Mouse (Mus musculus) MEL-GATA-1-ER (cell line): ENCODE results near the gene Zfp831.

Source experiments
- DNase-seq: peaks from one replicate; pipeline ENCODE4 v3.0.0-alpha.2; 2012; ENCODE audit warnings: low read depth; ENCODE audit errors: extremely low read depth

The Zfp831 gene

DNA sequence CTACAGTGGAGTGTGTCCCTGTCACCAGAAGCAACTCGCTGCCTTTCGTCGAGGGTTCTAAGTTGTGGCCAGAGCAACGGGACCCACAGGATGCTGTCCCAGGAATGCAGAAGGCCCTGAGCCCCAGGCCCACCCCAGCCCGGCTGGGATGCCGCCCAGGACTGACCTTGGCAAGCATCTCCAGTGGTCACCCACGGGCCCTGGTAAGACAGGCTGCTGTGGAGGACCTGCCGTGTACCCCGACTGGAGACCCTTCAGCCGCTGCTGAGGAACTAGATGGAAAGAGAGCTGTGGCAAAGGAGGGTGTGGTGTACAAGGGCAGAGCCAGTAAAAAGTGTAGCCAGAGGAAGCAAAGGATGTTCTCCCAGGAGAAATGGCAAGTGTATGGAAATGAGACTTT is 1.6 kb downstream of the Zfp831 start:
- no peak for DNase-seq

DNA sequence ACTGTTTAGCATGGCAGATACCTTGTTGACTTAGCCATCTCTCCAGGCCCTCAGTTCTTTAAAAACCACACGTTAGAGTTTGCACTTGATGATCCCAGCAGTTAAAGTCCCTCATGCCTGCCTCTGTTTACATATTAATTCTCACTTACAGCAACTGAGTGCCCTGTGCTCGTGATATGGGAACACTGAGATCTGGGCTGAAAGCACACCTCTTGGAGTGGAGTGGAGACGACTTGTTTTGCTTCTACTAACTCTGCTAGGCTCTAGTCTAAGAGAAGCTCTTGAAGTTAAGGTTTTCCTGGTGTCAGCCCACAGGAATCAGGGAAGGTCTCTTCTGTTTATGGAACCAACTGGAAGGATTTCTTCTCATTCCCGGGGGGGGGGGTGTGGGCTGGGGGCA is 9.5 kb downstream of the Zfp831 start:
- DNase-seq, result no peak

DNA sequence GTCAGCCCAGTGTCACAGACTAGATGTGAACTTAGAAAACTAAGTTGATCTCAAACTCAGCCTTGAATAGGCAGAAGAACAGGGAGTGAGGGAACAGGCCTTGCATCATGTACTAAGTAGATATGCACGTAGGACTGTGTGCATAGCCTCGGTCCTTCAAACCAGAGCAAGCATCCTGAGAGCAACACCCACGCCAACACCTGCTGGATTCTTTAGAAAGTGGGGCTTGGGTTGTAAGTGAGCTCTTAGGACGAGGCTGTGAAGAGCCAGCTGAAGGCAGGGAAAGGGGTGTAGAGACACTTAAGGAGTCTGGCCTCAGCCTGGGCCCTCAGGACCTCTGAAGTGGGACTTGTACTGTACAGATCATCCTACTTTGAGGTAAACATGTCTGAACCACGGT is 12.0 kb downstream of the Zfp831 start:
- no peak for DNase-seq

DNA sequence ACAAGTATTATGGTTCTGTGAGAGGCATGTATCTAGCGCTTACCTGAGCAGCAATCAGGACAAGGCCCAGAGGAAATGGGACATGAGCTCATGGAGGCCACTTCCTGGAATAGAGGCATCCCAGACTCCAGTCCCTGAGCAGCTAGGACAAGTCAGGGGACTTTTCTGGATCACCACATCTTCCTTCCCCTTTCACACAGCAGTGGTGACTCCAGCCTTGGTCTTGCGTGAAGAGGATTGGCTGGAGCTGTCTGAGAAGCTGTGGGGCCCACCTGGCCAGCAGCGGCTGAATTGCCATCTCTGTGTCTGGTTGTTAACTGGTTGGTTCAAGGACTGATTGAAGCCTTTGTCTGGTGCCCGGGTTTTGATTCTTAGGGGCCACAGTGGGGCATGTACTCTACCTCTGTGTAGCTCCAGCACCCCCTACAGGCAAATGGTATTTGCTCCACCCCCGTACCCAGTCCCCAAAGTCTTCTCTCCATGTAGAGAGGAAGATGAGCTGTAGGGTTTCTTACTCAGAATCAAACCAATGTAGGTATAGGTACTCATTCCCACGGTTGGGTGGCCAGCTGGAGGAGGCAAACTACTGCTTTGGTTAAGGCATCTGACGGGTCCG is 15.0 kb downstream of the Zfp831 start:
- no peak for DNase-seq

DNA sequence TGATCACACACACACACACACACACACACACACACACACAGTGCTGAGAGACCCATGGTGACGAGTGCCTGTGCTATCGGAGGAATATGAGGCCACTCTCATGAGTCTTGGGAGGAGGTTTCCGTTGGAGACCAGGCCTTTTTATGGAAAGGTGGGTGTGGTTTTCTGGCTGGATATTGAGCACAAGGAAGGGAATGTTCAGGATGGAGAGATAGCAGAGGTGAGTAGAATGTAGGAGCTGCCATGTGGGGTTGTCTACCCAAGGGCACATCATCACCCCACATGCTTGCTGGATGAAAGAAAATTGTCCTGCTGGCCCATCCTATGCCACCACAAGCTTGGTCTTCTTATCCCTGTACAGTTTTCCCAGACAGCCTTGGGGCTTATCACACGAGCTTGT is 16.5 kb downstream of the Zfp831 start:
- DNase-seq, result no peak

DNA sequence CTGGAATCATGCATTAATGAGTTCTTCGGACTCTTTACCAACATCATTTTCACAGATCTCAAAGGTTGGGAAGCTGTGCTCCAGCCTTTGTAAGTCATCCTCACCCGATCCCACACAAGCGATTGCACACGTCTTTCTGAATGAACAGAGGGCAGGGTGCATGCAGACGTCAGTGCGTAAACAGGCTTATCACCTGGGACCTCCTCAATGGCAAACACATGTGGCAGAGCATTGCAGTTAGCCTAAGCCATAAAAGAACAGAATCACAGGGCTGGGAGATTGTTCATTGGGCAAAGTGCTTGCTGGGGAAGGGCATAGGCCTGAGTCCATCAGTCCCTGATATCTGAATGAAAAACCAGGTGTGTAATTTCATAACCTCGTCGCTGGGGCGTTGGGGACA is 17.0 kb downstream of the Zfp831 start:
- no peak for DNase-seq

DNA sequence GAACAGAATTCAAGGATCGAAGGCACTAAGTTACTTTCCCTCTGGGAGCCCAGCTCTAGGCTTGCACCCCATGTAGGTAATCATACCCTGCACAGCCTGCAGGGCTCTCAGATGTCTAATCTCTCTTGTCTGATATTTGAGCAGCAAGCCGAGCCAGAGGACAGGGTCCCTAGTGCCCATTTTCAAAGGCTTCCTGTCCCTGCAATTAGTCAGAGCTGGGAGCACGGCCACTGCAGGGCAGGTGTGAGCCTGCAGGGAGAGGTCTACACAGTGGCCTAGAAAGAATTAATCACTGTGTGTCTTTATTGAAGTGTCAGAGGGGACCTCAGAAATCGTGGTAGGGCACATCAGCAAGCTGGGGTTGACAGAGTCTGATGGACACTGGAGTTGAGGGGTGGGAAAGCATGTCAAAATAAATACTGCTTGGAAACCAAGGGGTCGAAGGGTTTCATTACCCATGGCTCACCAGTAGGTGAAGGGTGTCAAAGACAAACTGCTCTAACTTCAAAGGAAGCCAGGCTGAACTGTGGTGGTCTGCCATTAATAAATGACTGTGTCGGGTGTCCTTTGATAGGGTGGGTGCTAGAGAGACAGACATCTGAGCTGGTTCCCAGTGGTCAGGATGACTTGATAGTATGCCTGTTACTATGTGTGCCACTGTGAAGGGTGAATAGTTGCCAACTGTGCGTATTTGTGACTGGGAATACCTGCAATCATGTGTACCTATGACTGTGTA is 18.3 kb downstream of the Zfp831 start:
- no peak for DNase-seq

DNA sequence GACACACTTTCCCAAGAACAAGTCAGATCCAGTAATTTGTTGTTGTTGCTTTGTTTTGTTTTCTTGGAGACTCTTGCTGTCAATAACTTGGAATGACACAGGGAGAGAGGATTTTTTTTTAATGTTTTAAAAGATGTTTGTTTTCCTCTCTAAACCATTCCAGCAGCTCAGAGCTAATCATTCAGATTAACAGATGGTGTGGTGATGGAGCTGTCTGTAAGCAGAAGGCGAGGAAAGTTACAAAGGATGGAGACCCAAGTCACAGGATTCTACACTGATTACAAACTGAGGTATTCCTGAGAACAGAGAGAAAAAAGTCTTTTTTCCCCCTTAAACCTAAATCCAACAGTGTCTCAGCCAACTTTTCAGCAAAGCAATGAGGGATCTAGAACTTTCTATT is 19.3 kb downstream of the Zfp831 start:
- DNase-seq, result no peak

DNA sequence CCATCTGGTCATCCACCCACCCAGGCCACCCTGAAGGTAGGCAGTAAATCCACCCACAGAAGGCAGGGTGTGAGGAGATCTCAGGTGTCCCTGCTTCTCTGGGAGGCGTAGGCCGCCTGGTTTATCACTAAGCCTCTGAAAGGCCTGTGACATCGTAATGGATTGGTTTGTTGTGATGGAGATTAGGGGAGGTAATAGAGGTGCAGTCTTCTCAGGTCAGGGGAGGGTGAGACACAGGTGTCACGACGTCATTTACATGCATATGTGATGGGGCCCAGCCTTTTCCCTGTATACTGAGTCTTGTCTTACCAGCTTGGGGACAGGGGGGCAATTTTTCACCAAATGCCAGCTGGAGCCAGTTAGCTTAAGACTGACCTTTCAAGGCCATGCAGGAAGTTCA is 22.1 kb downstream of the Zfp831 start:
- DNase-seq, result no peak

DNA sequence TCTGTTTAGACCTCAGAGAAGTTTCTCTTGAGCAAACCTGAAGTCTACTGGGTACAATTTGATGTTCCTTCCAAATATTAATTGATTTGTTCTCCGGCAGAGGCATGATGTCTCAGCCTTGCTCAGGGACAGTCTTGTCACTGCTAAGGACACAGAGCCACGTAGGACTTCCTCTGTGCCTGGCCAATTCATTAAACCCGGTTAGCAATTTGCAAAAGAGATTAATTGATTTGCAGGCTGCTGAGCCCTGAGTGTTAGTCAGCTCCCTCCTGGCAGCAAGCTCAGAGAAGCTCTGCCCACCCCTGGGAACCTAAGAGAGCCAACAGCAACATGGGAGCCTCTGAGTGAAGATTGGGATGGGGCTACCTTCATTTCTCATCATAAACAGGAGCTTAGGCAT is 25.5 kb downstream of the Zfp831 start:
- DNase-seq, result no peak

DNA sequence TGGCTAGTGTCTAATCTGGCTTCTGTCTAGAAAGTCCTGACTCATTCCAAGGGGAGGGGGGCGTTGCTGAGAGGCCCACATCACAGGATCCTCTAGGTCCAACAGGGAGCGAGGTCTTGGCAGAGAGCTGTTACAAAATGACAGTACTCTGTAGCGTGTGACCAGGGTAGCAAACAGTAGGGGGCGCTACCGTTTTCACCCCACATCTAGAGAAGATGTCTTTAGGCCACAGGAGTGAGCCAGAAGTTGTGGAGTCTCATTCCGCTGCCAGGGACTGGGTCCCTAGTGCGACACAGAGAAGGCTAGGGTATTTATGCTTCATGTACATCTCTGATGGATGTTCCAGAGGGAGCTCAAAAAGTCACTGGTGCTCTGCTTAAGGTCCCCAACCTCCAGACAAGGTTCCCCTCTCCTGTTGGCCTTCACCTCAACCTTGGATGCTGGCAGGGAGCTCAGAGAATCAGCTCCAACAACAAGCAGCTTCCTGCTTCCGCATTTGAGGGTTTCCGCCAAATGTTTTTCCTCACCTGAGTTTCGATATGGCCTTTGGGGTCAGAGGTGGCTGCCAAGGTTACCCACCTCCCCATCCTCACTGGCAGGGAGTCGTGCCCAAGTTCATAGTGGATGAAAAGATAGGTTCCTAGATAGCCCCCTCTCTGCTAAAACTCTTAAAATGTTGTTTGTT is 29.3 kb downstream of the Zfp831 start:
- DNase-seq, result peak; percentile 11

DNA sequence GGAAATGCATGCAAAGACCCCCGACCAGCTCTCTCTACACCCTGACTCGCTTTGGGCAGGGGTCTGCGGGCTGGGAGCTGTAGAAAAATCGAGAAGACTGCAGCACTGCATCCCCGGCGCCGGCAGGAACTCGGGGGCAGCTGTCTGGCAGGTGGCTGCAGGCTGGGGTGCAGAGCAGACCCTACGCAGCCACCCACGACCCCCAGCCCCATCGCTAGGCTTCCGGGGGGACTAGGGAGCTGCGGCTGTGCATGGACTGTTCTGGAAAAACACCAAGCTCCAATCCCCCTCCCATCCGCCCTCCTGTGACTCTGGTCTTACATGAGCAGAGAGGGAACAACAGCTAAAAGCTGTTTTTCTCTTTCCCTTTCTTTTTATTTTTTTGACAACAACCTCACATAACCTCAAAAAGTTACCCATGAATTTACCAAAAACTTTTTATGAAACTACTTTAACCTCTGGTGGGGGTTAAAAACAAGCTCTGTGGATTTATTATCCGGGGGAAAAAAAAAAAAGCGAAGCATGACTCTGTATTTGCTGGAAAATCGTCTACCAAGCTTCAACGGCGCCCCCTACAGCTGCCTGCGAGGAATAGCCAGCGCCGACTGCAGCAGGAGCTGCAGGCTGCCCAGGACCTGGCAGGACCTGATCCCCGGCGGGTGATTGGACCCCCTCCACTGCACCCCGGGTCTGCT is 30.4 kb downstream of the Zfp831 start:
- DNase-seq, result peak; percentile 58

DNA sequence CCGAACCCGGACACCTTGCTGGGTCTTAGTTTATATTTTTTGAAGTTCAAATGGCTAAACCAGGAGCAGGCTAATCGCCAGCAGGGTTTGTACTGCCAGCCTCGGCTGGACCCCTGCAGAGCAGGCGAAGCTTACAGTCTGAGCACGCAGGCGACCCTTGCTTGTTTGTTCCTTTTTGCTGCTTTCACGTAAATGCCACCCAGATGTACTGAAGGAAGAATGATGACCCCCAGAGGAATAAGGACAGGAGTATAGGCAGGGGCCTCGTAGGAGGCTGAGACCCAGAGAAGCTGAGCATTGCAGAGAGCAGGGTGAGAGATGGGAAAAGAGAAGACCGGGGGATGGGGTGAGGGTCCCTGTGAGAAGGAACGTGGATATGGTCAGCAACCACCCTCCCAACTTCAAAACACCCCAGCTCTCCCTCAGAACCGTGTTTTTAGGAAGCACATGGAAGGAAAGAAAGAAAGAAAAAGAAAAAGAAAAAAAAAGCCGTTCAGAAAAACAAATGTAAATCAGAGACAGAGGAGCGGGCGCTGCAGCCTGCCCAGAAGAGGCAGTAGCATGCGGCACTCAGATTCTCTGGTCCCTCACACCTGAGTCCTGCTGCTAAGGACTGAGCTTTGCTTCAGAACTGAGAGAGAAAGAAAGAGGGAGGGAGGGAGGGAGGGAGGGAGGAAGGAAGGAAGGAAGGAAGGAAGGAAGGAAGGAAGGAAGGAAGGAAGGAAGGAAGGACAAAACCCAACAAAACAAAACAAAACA is 31.1 kb downstream of the Zfp831 start:
- no peak for DNase-seq

DNA sequence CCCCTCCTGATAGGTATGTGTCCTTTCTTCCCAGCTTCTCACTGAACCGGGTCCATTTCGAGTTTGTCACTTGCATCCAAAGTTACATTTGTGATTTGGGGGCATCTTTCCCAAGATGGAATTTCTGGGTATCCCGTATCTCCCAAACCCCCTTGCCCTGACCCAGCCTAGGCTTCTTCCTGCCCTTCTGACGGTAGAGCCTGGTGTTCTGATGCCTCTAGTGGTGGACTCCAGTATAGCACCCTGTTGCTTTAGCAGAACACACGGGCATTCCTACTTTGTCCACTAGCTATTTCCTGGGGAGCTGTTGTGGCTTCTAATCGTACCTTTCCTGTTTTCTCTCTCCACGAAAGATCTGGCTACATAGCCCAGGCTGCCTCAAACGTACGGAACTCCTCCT is 32.3 kb downstream of the Zfp831 start:
- peak; percentile 41 for DNase-seq

DNA sequence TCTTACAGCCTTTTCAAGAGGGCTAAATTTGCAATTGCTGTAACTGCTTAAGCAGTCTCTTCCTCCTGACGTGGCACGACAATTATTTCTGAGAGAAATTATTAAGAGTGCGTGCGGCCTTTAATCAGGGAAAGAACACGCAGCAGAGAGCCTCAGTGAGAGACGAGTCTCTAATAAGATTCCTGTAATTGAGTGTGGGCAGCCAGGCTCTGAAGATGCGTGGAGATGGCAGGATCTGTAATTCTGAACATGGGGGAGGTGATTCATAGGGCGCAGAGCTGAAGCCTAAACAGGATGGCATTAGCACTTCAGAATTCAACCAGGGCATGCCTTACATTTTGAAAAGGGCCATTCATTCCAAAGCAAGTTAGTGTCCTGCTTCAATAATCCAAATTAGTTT is 58.0 kb downstream of the Zfp831 start:
- no peak for DNase-seq

DNA sequence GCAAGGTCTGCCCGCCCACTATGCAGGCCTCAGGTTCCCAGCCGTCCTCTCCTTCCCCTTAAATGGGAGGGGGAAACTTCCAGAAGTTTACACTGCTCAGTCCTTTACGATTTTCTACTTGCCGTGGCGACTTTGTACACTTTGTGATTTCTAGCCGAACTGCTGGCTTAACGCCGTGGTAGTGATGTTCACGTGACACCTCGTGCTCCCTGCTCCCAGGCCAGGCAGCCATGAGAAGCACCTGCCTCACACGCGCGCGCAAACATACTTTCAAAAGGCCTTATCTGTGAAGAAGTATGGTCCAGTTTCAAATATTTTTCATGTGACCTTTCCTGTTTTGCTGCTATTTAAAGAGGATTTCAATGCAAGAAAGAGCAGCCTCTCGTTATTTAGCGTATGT is 63.8 kb downstream of the Zfp831 start:
- DNase-seq, result no peak

DNA sequence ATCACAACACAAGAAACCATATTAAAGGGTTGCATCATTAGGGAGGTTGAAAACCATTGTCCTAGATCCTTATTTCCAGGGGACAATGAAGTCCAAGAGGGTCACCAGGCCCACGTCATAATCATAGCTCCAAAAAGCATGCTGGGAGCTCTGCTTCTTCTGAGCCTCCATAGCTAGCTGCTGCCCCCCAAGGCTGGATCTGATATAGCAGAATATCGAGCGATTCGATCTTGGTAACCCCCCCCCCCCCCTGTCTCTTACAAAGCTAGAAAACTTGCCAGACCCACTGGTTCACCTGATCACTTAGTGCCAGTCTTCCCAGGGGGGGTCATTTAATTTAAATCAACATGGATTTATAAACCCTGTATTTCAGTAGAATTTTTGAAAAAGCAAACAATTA is 65.3 kb downstream of the Zfp831 start:
- no peak for DNase-seq

DNA sequence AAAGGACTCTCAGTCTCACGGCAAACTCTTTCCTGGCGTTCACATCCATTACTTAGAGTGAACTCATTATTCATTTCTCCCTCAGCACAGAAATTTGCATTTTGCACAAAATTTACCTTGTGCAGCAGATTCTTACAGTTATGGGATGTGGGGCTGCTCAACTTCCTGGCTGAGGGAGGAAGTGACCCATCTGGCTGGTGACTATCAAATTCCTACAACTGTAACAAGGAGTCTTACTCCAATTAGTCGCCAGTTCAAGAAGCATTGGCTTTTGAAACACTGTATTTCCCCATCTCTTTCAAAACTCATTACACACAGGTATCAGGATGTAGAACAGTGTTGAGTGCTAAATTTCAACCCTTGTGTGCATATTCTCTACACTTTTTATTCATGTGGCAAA is 66.9 kb downstream of the Zfp831 start:
- no peak for DNase-seq

DNA sequence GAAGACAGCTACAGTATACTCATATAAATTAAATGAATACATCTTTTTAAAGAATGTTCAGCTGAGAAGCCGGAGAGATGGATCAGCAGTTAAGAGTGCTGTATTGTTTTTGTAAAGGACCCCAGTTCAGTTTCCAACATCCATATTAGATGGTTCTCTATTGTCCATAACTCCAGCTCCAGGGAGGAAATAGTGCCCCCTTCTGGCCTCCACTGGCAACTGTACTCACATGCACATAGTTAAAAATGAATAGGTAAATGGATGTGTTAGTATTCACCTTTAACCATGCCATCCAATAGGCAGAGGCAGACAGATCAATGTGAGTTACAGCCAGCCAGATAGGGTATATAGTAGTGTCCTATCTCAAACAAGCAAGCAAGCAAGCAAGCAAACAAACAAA is 68.7 kb downstream of the Zfp831 start:
- no peak for DNase-seq

DNA sequence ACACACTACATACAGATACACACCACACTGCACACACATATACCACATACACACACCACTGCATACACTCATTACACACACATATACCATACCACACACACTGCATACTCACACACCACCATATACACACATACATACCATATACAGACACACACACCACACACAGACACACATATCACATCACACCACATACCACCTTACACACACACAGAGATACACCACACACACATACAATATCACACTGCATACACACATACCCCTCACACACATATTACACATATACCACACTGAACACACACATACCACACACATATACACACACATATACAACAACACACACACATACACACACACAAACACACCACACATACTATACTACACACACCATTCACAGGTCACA is 72.6 kb downstream of the Zfp831 start:
- DNase-seq, result no peak

DNA sequence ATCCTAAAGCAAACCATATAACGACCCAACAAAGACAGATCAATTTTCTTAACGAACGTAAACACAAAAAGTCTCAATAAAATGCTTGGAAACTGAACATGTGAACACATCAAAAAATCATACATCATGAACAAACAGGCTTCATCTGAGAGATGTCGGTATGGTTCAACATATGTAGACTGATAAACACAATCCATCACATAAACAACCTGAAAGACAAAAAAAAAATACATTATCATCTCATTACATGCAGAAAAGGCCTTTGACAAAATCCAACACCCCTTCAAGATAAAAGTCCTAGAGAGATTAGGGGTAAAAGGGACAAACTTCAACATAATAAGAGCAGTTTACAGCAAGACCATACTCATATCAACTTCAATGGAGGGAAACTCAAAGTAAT is 74.5 kb downstream of the Zfp831 start:
- no peak for DNase-seq
